Mouse (Mus musculus): ENCODE measurements around the gene Stx7.

GRCm38 (mm10) chr10:24133132-24133531 is 16.0 kb upstream of the Stx7 start:
- TF ChIP-seq CTCF (IDR thresholded peaks at IDR 0.05; ENCODE audit: low read depth, low read length), result no peak
- TF ChIP-seq POLR2A (IDR thresholded peaks at IDR 0.05; ENCODE audit: insufficient read depth, low read length), result no peak
- no peak for TF ChIP-seq EP300 (IDR thresholded peaks at IDR 0.05; ENCODE audit: insufficient read depth, low read depth, low read length)
